Mouse (Mus musculus) liver, postnatal 0 days (tissue): ENCODE results near the gene Xcl1.

Experiments
- CTCF ChIP-seq: sonication (generic); IDR thresholded peaks from 2 replicates; pipeline ENCODE4 v1.5.1; 2016; ENCODE audit warnings: antibody characterized with exemption, low read depth
- EP300 ChIP-seq: IDR thresholded peaks from 2 replicates; pipeline ENCODE4 v1.6.1; 2016; ENCODE audit warnings: antibody characterized with exemption, low read depth, mild to moderate bottlenecking

- no peak for TF ChIP-seq CTCF
- TF ChIP-seq EP300 = no peak
Observed at GRCm38 (mm10) chr1:164887775-164888174, 47.6 kb downstream of the Xcl1 start.
